Comparison of ENCODE assay signal across 8 mouse cellular contexts in the genomic region with DNA sequence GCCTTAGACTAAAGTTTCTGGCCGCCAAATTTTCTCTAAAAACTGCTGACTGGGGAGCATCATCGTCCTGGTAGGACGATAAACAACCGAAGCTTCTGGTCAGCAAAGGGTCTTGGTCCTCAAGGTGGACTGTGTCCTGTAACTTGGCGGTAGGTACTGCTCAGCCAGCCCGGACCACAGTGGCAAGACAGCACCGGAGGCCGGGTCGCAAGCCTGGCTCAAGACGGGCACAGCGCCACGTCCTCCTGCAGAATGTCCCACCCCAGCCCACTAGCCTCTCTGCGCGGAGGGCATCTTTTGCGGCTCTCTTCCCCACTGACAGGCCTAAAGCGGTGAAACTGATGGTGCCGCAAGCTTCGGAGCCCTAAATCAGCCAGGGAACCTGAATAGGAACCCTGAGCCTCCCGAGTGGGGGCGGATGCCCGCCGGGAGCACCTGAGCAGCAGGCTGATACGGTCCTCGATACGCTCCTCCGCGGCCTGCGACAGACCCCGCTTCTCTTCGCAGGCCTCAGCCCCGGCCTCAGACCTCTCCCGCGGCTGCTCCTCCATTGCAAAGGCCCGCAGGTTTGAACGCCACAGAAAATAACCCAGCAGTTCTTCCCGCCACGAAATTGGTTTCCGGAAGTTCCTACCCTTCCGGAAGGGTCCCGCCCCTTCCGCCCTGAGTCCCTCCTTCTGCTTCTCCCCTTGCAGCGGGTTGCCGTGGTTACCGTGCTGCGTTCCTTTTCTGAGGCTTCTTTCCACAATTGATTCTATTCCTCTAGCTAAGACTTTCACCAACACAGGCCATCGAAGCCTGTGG. TPM values are rescaled to one million over a fixed set of nuclear protein-coding genes. Genes with fewer than 3 reads are reported as not detected.
DNase-seq lines count a peak whose midpoint lies in the region; ATAC-seq and TF ChIP-seq lines count a peak whose summit lies in the region.

A gene (minus strand): TSS at position 648 of the 804 bp plus-strand sequence.

- H3K4me2 ChIP-seq in heart, embryonic 12.5 days, result peak within 1 kb of the TSS; percentile 94
- H3K4me2 ChIP-seq in kidney, postnatal 0 days (ENCODE audit: low read length), result peak within 1 kb of the TSS; percentile 88
- H3K4me2 ChIP-seq in liver, embryonic 11.5 days, result peak within 1 kb of the TSS; percentile 90
- H3K4me2 ChIP-seq in stomach, embryonic 14.5 days (replicated peaks; ENCODE audit: low read depth, low read length), result peak within 1 kb of the TSS; percentile 71

- TF ChIP-seq CTCF in kidney, postnatal 0 days (IDR thresholded peaks at IDR 0.05; ENCODE audit: low read depth), result no peak

- peak within 1 kb of the TSS; percentile 77 for H3K9ac ChIP-seq in heart, embryonic 12.5 days
- H3K9ac ChIP-seq in kidney, postnatal 0 days (ENCODE audit: low read depth, low read length), result peak within 1 kb of the TSS; percentile 63
- H3K9ac ChIP-seq in liver, embryonic 11.5 days (ENCODE audit: low read depth, low read length), result peak within 1 kb of the TSS; percentile 89
- peak within 1 kb of the TSS; percentile 58 for H3K9ac ChIP-seq in stomach, embryonic 14.5 days (replicated peaks; ENCODE audit: low read depth, low read length)

- DNase-seq in B cell, adult 2 months, result peak; percentile 88
- peak; percentile 92 for DNase-seq in brain, adult 2 months (ENCODE audit: low read depth, low spot score)
- peak; percentile 96 for DNase-seq in kidney, postnatal 0 days (ENCODE audit: low spot score)
- peak; percentile 83 for DNase-seq in liver, embryonic 11.5 days (ENCODE audit: low spot score)
- peak; percentile 92 for DNase-seq in naive thymus-derived CD4-positive, alpha-beta T cell, adult 2 months (ENCODE audit: low read depth)

- H3K27me3 ChIP-seq in heart, embryonic 12.5 days (replicated peaks), result no peaks in the 10 kb centered on the region
- H3K27me3 ChIP-seq in kidney, postnatal 0 days (ENCODE audit: insufficient read depth, low read length), result no peaks in the 10 kb centered on the region
- no peaks in the 10 kb centered on the region for H3K27me3 ChIP-seq in liver, embryonic 11.5 days (replicated peaks; ENCODE audit: control insufficient read depth, insufficient read depth, low read length)
- no peaks in the 10 kb centered on the region for H3K27me3 ChIP-seq in stomach, embryonic 14.5 days (ENCODE audit: control insufficient read depth, insufficient read depth, low read length)

- ATAC-seq in erythroblast, adult 5-6 weeks (replicated peaks; ENCODE audit: low FRiP score, poor library complexity, severe bottlenecking), result peak; percentile 95
- ATAC-seq in heart, embryonic 12.5 days (ENCODE audit: insufficient number of reproducible peaks, low FRiP score), result peak; percentile 91
- ATAC-seq in kidney, postnatal 0 days (replicated peaks; ENCODE audit: low FRiP score, low read depth), result peak; percentile 93
- ATAC-seq in liver, embryonic 11.5 days (replicated peaks; ENCODE audit: low FRiP score), result peak; percentile 81
- ATAC-seq in stomach, embryonic 14.5 days (ENCODE audit: insufficient number of reproducible peaks, insufficient read depth, low FRiP score, low read depth), result peak; percentile 89

- under 1% methylated on average over 46 of the region's 46 CpGs for WGBS in heart, embryonic 12.5 days
- under 1% methylated on average over 46 of the region's 46 CpGs for WGBS in kidney, postnatal 0 days
- under 1% methylated on average over 46 of the region's 46 CpGs for WGBS in liver, embryonic 11.5 days
- under 1% methylated on average over 46 of the region's 46 CpGs for WGBS in stomach, embryonic 14.5 days

- H3K9me3 ChIP-seq in heart, embryonic 12.5 days (replicated peaks), result no peaks in the 10 kb centered on the region
- no peaks in the 10 kb centered on the region for H3K9me3 ChIP-seq in kidney, postnatal 0 days (replicated peaks; ENCODE audit: low read length)
- no peaks in the 10 kb centered on the region for H3K9me3 ChIP-seq in liver, embryonic 11.5 days (ENCODE audit: control insufficient read depth, low read length)
- H3K9me3 ChIP-seq in stomach, embryonic 14.5 days (ENCODE audit: control insufficient read depth, low read depth, low read length), result no peaks in the 10 kb centered on the region

- peaks cover 33% of the 10 kb centered on the region for H3K36me3 ChIP-seq in heart, embryonic 12.5 days
- H3K36me3 ChIP-seq in kidney, postnatal 0 days (ENCODE audit: insufficient read depth, low read length), result 0 out of 2 replicates have a peak, but pooled peaks cover 3% of the 10 kb centered on the region
- peaks cover 24% of the 10 kb centered on the region for H3K36me3 ChIP-seq in liver, embryonic 11.5 days (ENCODE audit: control insufficient read depth, insufficient read depth, low read length)
- H3K36me3 ChIP-seq in stomach, embryonic 14.5 days (ENCODE audit: control insufficient read depth, insufficient read depth, low read length), result peaks cover 13% of the 10 kb centered on the region

- no peak within 1 kb of the TSS for H3K27ac ChIP-seq in heart, embryonic 12.5 days (ENCODE audit: poor library complexity, severe bottlenecking)
- H3K27ac ChIP-seq in kidney, postnatal 0 days, result no peak within 1 kb of the TSS
- H3K27ac ChIP-seq in liver, embryonic 11.5 days (ENCODE audit: low read depth, low read length), result peak within 1 kb of the TSS; percentile 79
- H3K27ac ChIP-seq in stomach, embryonic 14.5 days (ENCODE audit: low read length), result peak within 1 kb of the TSS; percentile 23; the same call in 1 of the 2 replicates

- peaks cover 16% of the 10 kb centered on the region for H3K4me1 ChIP-seq in heart, embryonic 12.5 days (replicated peaks)
- H3K4me1 ChIP-seq in kidney, postnatal 0 days (replicated peaks; ENCODE audit: insufficient read depth, low read length), result no peaks in the 10 kb centered on the region
- H3K4me1 ChIP-seq in liver, embryonic 11.5 days (replicated peaks; ENCODE audit: control insufficient read depth, insufficient read depth, low read length), result peaks cover 29% of the 10 kb centered on the region
- 0 out of 2 replicates have a peak, but pooled peaks cover 3% of the 10 kb centered on the region for H3K4me1 ChIP-seq in stomach, embryonic 14.5 days (ENCODE audit: control insufficient read depth, insufficient read depth, low read length)

- H3K4me3 ChIP-seq in heart, embryonic 12.5 days, result peak within 1 kb of the TSS; percentile 70
- peak within 1 kb of the TSS; percentile 65 for H3K4me3 ChIP-seq in kidney, postnatal 0 days (replicated peaks; ENCODE audit: low read depth, low read length)
- peak within 1 kb of the TSS; percentile 98 for H3K4me3 ChIP-seq in liver, embryonic 11.5 days (ENCODE audit: low read depth, low read length)
- peak within 1 kb of the TSS; percentile 75 for H3K4me3 ChIP-seq in stomach, embryonic 14.5 days (ENCODE audit: low read depth, low read length)

RNA-seq across cellular contexts. Expression of the gene that starts here (rescaled TPM):
- total RNA-seq in erythroblast, adult 5-6 weeks (2015; ENCODE audit: low replicate concordance), result 29.9 and 45.5 TPM in 2 replicates
- total RNA-seq in erythroblast, adult 5-6 weeks (2017; ENCODE audit: low replicate concordance), result 19.2 and 24.7 TPM in 2 replicates
- 21.8 and 24.0 TPM in 2 replicates for polyA plus RNA-seq in heart, embryonic 12.5 days (2016; fragmentation: Nextera tagmentation; extraction: Ambion mirVana)
- 20.9 and 23.8 TPM in 2 replicates for polyA plus RNA-seq in kidney, postnatal 0 days (2015; fragmentation: Nextera tagmentation; extraction: Ambion mirVana)
- 73.0 and 77.5 TPM in 2 replicates for polyA plus RNA-seq in liver, embryonic 11.5 days (2014; fragmentation: Nextera tagmentation; extraction: Ambion mirVana)
- polyA plus RNA-seq in stomach, embryonic 14.5 days (2014; fragmentation: Nextera tagmentation; extraction: Ambion mirVana), result 36.5 and 38.9 TPM in 2 replicates

Comparison
In these comparisons a context has a peak if more than half of its experiments do, and no peak if none do; other contexts are left out.
1. H3K27ac ChIP-seq: peak in liver, embryonic 11.5 days (single experiment) and stomach, embryonic 14.5 days (single experiment); none in heart, embryonic 12.5 days (single experiment) and kidney, postnatal 0 days (single experiment).
2. Peak in every context shown above with its lines, with median percentiles within 50 percentile points of each other: DNase-seq, ATAC-seq, H3K4me2 ChIP-seq, H3K4me3 ChIP-seq and H3K9ac ChIP-seq.